Mouse (Mus musculus) MN1 (cell line): Measurements from ENCODE around the gene Drc3.
"Not testable (repeated sequence)": the region's sequence is repeated elsewhere in the genome, so short reads cannot be mapped to it uniquely, and the experiment has no call there.

ENCODE experiments used
- DNase-seq: peaks from one replicate; pipeline ENCODE4 v3.0.0-alpha.2; 2016; ENCODE audit warnings: low spot score

Drc3 gene

GRCm38 (mm10) chr11:60397172-60397571, 44.0 kb downstream of the Drc3 start:
- no peak for DNase-seq

GRCm38 (mm10) chr11:60406606-60407005, 53.5 kb downstream of the Drc3 start:
- DNase-seq = no peak

GRCm38 (mm10) chr11:60412173-60412572, 59.0 kb downstream of the Drc3 start:
- DNase-seq = peak; percentile 87

- DNase-seq = no peak
Observed at GRCm38 (mm10) chr11:60412921-60413320, 59.8 kb downstream of the Drc3 start.

GRCm38 (mm10) chr11:60416590-60416962, 63.4 kb downstream of the Drc3 start:
- no peak for DNase-seq

GRCm38 (mm10) chr11:60416963-60417716, 64.0 kb downstream of the Drc3 start, which contains the start of gene Gid4:
TSS of gene Gid4 (plus strand) at chr11:60417145.
- peak; percentile 100 for DNase-seq

- peak; percentile 63 for DNase-seq
Observed at GRCm38 (mm10) chr11:60417717-60418472, 64.8 kb downstream of the Drc3 start, which contains the start of gene Atpaf2. TSS of gene Atpaf2 (minus strand) at chr11:60418457.

GRCm38 (mm10) chr11:60418473-60418803, 65.3 kb downstream of the Drc3 start:
- peak; percentile 57 for DNase-seq

- DNase-seq = peak; percentile 58
Observed at GRCm38 (mm10) chr11:60422046-60422668, 69.0 kb downstream of the Drc3 start.

GRCm38 (mm10) chr11:60423006-60423405, 69.9 kb downstream of the Drc3 start:
- no peak for DNase-seq

GRCm38 (mm10) chr11:60426417-60426816, 73.3 kb downstream of the Drc3 start:
- DNase-seq = no peak

GRCm38 (mm10) chr11:60427628-60428027, 74.5 kb downstream of the Drc3 start:
- DNase-seq = no peak

GRCm38 (mm10) chr11:60433501-60433900, 80.4 kb downstream of the Drc3 start:
- DNase-seq = no peak

GRCm38 (mm10) chr11:60435133-60435532, 82.0 kb downstream of the Drc3 start:
- DNase-seq = no peak

GRCm38 (mm10) chr11:60436618-60437017, 83.5 kb downstream of the Drc3 start:
- peak; percentile 49 for DNase-seq

- not testable (repeated sequence) for DNase-seq
Observed at GRCm38 (mm10) chr11:60439621-60440020, 86.5 kb downstream of the Drc3 start.

GRCm38 (mm10) chr11:60440176-60440575, 87.0 kb downstream of the Drc3 start:
- DNase-seq = no peak

- DNase-seq = no peak
Observed at GRCm38 (mm10) chr11:60442896-60443295, 89.8 kb downstream of the Drc3 start.
